Mouse (Mus musculus): ENCODE measurements around the gene Gm11444. TPM values are rescaled to one million over a fixed set of nuclear protein-coding genes. Genes with fewer than 3 reads are reported as not detected.

Gene Gm11444
- polyA plus RNA-seq, 1 experiment from 2014 or later: not detected

Other genes with a start within 250 kb of the Gm11444 start
- gene Tbx2, start 17.8 kb downstream of the Gm11444 start, polyA plus RNA-seq (2015; fragmentation: Nextera tagmentation; extraction: Ambion mirVana): 4.9 and 5.6 TPM in 2 replicates
- gene Tbx4, start 36.1 kb upstream of the Gm11444 start, polyA plus RNA-seq (2015; fragmentation: Nextera tagmentation; extraction: Ambion mirVana): 0.16 TPM in 1 of 2 replicates, not detected in the other

All from intestine, embryonic 15.5 days (tissue).